8 mouse cellular contexts compared by ENCODE assay signal in genomic region chr3:152981988-152982387, GRCm38 (mm10). TPM values are rescaled to one million over a fixed set of nuclear protein-coding genes. Genes with fewer than 3 reads are reported as not detected.
A peak's percentile ranks its signal among the peaks of the same experiment; 100 is the strongest.
DNase-seq lines count a peak whose midpoint lies in the region; ATAC-seq lines count a peak whose summit lies in the region.

Gene St6galnac5 (minus strand): TSS chr3:152982246.

- WGBS in heart, embryonic 13.5 days = under 1% methylated on average over 17 of the region's 17 CpGs
- under 1% methylated on average over 17 of the region's 17 CpGs for WGBS in forebrain, embryonic 15.5 days
- 0% methylated on average over 17 of the region's 17 CpGs for WGBS in midbrain, embryonic 13.5 days

- peak within 1 kb of the TSS; percentile 85 for H3K4me2 ChIP-seq in heart, embryonic 13.5 days
- peak within 1 kb of the TSS; percentile 95 for H3K4me2 ChIP-seq in forebrain, embryonic 15.5 days (replicated peaks)
- peak within 1 kb of the TSS; percentile 94 for H3K4me2 ChIP-seq in midbrain, embryonic 13.5 days (replicated peaks)

- no peaks in the 10 kb centered on the region for H3K36me3 ChIP-seq in heart, embryonic 13.5 days
- no peaks in the 10 kb centered on the region for H3K36me3 ChIP-seq in forebrain, embryonic 15.5 days
- H3K36me3 ChIP-seq in midbrain, embryonic 13.5 days = no peaks in the 10 kb centered on the region

- peaks cover 61% of the 10 kb centered on the region for H3K27me3 ChIP-seq in heart, embryonic 13.5 days (replicated peaks)
- H3K27me3 ChIP-seq in forebrain, embryonic 15.5 days = 0 out of 2 replicates have a peak, but pooled peaks cover 3% of the 10 kb centered on the region
- peaks cover 9% of the 10 kb centered on the region for H3K27me3 ChIP-seq in midbrain, embryonic 13.5 days

- peaks cover 18% of the 10 kb centered on the region for H3K4me1 ChIP-seq in heart, embryonic 13.5 days
- H3K4me1 ChIP-seq in forebrain, embryonic 15.5 days = peaks cover 31% of the 10 kb centered on the region
- H3K4me1 ChIP-seq in midbrain, embryonic 13.5 days (replicated peaks) = peaks cover 27% of the 10 kb centered on the region

- ATAC-seq in heart, embryonic 13.5 days (ENCODE audit: extremely low read depth, insufficient number of reproducible peaks, low FRiP score, low TSS enrichment) = no peak
- ATAC-seq in forebrain, embryonic 15.5 days (replicated peaks) = peak; percentile 68; the same call in 1 of the 2 replicates
- peak; percentile 66 for ATAC-seq in midbrain, embryonic 13.5 days

- H3K4me3 ChIP-seq in heart, embryonic 13.5 days = peak within 1 kb of the TSS; percentile 56
- H3K4me3 ChIP-seq in forebrain, embryonic 15.5 days = peak within 1 kb of the TSS; percentile 56
- H3K4me3 ChIP-seq in midbrain, embryonic 13.5 days (replicated peaks) = peak within 1 kb of the TSS; percentile 52

- no peaks in the 10 kb centered on the region for H3K9me3 ChIP-seq in heart, embryonic 13.5 days
- no peaks in the 10 kb centered on the region for H3K9me3 ChIP-seq in forebrain, embryonic 15.5 days
- no peaks in the 10 kb centered on the region for H3K9me3 ChIP-seq in midbrain, embryonic 13.5 days

- DNase-seq in heart, postnatal 4 days = no peak
- peak; percentile 48 for DNase-seq in MN1 (ENCODE audit: low spot score)
- peak; percentile 58 to 67 for DNase-seq in layer of hippocampus, postnatal 25 days (ENCODE audit: extremely low spot score in 1 of 2, low spot score in 1 of 2)
- no peak for DNase-seq in urinary bladder, postnatal 10 days (ENCODE audit: low spot score)
- DNase-seq in B cell, adult 2 months = no peak

- H3K9ac ChIP-seq in heart, embryonic 13.5 days = peak within 1 kb of the TSS; percentile 69
- H3K9ac ChIP-seq in forebrain, embryonic 15.5 days (replicated peaks) = peak within 1 kb of the TSS; percentile 64
- H3K9ac ChIP-seq in midbrain, embryonic 13.5 days (replicated peaks) = peak within 1 kb of the TSS; percentile 72

- H3K27ac ChIP-seq in heart, embryonic 13.5 days (replicated peaks) = no peak within 1 kb of the TSS
- H3K27ac ChIP-seq in forebrain, embryonic 15.5 days (replicated peaks) = 0 out of 2 replicates have a peak within 1 kb of the TSS, but pooled peaks have one; percentile 34
- peak within 1 kb of the TSS; percentile 70 for H3K27ac ChIP-seq in midbrain, embryonic 13.5 days

RNA-seq across cellular contexts. Expression of gene St6galnac5, which starts in this region (rescaled TPM):
- polyA plus RNA-seq in heart, embryonic 13.5 days (2015; fragmentation: Nextera tagmentation; extraction: Ambion mirVana) = 0.27 TPM in 2 replicates
- under 1 TPM in 1 of 2 experiments, not detected in 1; 0.05 TPM for total RNA-seq in heart, postnatal 4 days (2021)
- polyA plus RNA-seq in forebrain, embryonic 15.5 days (2015; fragmentation: Nextera tagmentation; extraction: Ambion mirVana) = 17.7 and 18.3 TPM in 2 replicates
- total RNA-seq in layer of hippocampus, postnatal 25 days (2021) = 100 to 1,000 TPM; 116 to 147 TPM
- polyA plus RNA-seq in midbrain, embryonic 13.5 days (2015; fragmentation: Nextera tagmentation; extraction: Ambion mirVana) = 15.3 and 17.8 TPM in 2 replicates

Comparison
In these comparisons a context has a peak if more than half of its experiments do, and no peak if none do; other contexts are left out.
1. RNA of gene St6galnac5 (total RNA-seq): 116 to 147 TPM in layer of hippocampus, postnatal 25 days; 0.05 TPM in heart, postnatal 4 days; every median in the first group is over 100 times any median in the second.
2. RNA of gene St6galnac5 (polyA plus RNA-seq): 17.7 to 18.3 TPM in forebrain, embryonic 15.5 days and 15.3 to 17.8 TPM in midbrain, embryonic 13.5 days; 0.27 TPM in heart, embryonic 13.5 days; every median in the first group is over 10 times any median in the second.
3. DNase-seq: peak in MN1 (single experiment) and layer of hippocampus, postnatal 25 days (2 of 2); none in heart, postnatal 4 days (single experiment), urinary bladder, postnatal 10 days (single experiment) and B cell, adult 2 months (0 of 2).
4. Peak in every context shown above with its lines, with median percentiles within 50 percentile points of each other: H3K4me2 ChIP-seq, H3K4me3 ChIP-seq and H3K9ac ChIP-seq.